Mouse (Mus musculus): ENCODE data around the gene Gstp3. TPM values are rescaled to one million over a fixed set of nuclear protein-coding genes. Genes with fewer than 3 reads are reported as not detected.

Gstp3 gene
- polyA plus RNA-seq, 1 experiment from 2014 or later, result 0.41 TPM

DNA sequence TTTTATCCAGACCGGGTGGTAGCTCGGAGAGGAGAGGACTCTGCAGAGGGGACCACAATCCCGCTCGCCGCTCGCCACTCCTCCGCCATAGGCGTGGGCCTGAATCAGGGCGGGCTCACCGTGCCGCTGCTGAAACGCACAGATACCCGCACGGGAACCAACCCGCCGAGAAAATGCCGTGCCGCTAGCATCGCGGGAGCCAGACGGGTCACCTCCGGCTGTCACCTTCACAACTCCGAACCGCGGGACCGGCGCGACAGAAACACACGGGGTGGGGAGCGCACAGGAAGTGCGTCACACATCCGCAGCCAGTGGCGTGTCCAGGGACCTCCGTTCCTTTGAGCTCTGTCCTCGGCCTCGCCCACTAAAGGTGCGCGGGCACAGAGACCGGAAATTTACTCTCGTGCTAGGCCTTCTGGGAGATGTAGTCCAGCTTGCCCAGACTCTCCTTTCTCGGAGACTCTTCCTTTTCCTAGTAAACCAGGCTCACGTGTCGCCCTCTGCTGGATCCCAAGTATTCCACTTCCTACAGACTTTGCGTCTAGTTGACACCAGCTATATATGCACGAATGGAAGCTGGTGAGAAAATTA lies 46.8 kb downstream of the Gstp3 start, which contains the start of gene Ndufv1:
Ndufv1 (minus strand) TSS at position 375 of the 591 bp plus-strand sequence.
- Histone ChIP-seq H3K4me2 (replicated peaks) (peak within 1 kb of the TSS; percentile 67), H3K27ac (replicated peaks) (peak within 1 kb of the TSS; percentile 65), H3K9me3 (replicated peaks) (no peaks in the 10 kb centered on the region), H3K4me3 (replicated peaks) (peak within 1 kb of the TSS; percentile 95), H3K4me1 (peaks cover 16% of the 10 kb centered on the region), H3K36me3 (peaks cover 29% of the 10 kb centered on the region), H3K9ac (peak within 1 kb of the TSS; percentile 83), H3K27me3 (no peaks in the 10 kb centered on the region)
- peak; percentile 99 for ATAC-seq (ENCODE audit: insufficient number of reproducible peaks, low FRiP score, low TSS enrichment, low read depth)
- under 1% methylated on average over 45 of the region's 45 CpGs for WGBS

- Histone ChIP-seq H3K27ac (replicated peaks) (no peak overlapping the region), H3K4me1 (peaks cover 16% of the 10 kb centered on the region), H3K36me3 (peaks cover 44% of the 10 kb centered on the region), H3K27me3 (no peaks in the 10 kb centered on the region), H3K4me3 (replicated peaks) (no peak overlapping the region), H3K9me3 (replicated peaks) (no peaks in the 10 kb centered on the region), H3K9ac (no peak overlapping the region), H3K4me2 (replicated peaks) (no peak overlapping the region)
- ATAC-seq (ENCODE audit: insufficient number of reproducible peaks, low FRiP score, low TSS enrichment, low read depth), result no peak
- 93% methylated on average over 5 of the region's 5 CpGs for WGBS
Measured at GRCm38 (mm10) chr19:4011086-4011485, 48.3 kb downstream of the Gstp3 start.

Other genes starting within 250 kb of the Gstp3 start
- gene Chka, start 207.8 kb downstream of the Gstp3 start, polyA plus RNA-seq (2015; fragmentation: Nextera tagmentation; extraction: Ambion mirVana), result 38.2 and 44.3 TPM in 2 replicates
- 57.5 and 64.3 TPM in 2 replicates for gene Tcirg1, start 152.4 kb downstream of the Gstp3 start, polyA plus RNA-seq (2015; fragmentation: Nextera tagmentation; extraction: Ambion mirVana)
- 255 and 269 TPM in 2 replicates for gene Ndufs8, start 146.8 kb downstream of the Gstp3 start, polyA plus RNA-seq (2015; fragmentation: Nextera tagmentation; extraction: Ambion mirVana)
- 4.8 and 4.9 TPM in 2 replicates for gene Aldh3b1, start 129.8 kb downstream of the Gstp3 start, polyA plus RNA-seq (2015; fragmentation: Nextera tagmentation; extraction: Ambion mirVana)
- 27.7 and 30.0 TPM in 2 replicates for gene Unc93b1, start 124.4 kb downstream of the Gstp3 start, polyA plus RNA-seq (2015; fragmentation: Nextera tagmentation; extraction: Ambion mirVana)
- gene Aldh3b3, start 100.9 kb downstream of the Gstp3 start, polyA plus RNA-seq (2015; fragmentation: Nextera tagmentation; extraction: Ambion mirVana), result 2.8 and 3.2 TPM in 2 replicates
- gene Aldh3b2, start 87.2 kb downstream of the Gstp3 start, polyA plus RNA-seq (2015; fragmentation: Nextera tagmentation; extraction: Ambion mirVana), result 22.8 and 25.3 TPM in 2 replicates
- gene Acy3, start 73.0 kb downstream of the Gstp3 start, polyA plus RNA-seq (2015; fragmentation: Nextera tagmentation; extraction: Ambion mirVana), result 5.5 and 6.0 TPM in 2 replicates
- gene Tbx10, start 66.8 kb downstream of the Gstp3 start, polyA plus RNA-seq (2015; fragmentation: Nextera tagmentation; extraction: Ambion mirVana), result not detected in 2 replicates
- gene Nudt8, start 59.0 kb downstream of the Gstp3 start, polyA plus RNA-seq (2015; fragmentation: Nextera tagmentation; extraction: Ambion mirVana), result 31.0 and 35.8 TPM in 2 replicates
- gene Gm49405, start 58.9 kb downstream of the Gstp3 start, polyA plus RNA-seq (2015; fragmentation: Nextera tagmentation; extraction: Ambion mirVana), result 3.9 and 4.7 TPM in 2 replicates
- 5.4 and 5.6 TPM in 2 replicates for gene Doc2g, start 56.3 kb downstream of the Gstp3 start, polyA plus RNA-seq (2015; fragmentation: Nextera tagmentation; extraction: Ambion mirVana)
- gene Ndufv1, start 46.8 kb downstream of the Gstp3 start, polyA plus RNA-seq (2015; fragmentation: Nextera tagmentation; extraction: Ambion mirVana), result 190 and 202 TPM in 2 replicates
- 511 and 558 TPM in 2 replicates for gene Gstp1, start 21.6 kb downstream of the Gstp3 start, polyA plus RNA-seq (2015; fragmentation: Nextera tagmentation; extraction: Ambion mirVana)
- 3.4 and 3.7 TPM in 2 replicates for gene Gstp2, start 13.5 kb downstream of the Gstp3 start, polyA plus RNA-seq (2015; fragmentation: Nextera tagmentation; extraction: Ambion mirVana)
- not detected in 2 replicates for gene Cabp2, start 22.0 kb upstream of the Gstp3 start, polyA plus RNA-seq (2015; fragmentation: Nextera tagmentation; extraction: Ambion mirVana)
- gene Cdk2ap2, start 37.6 kb upstream of the Gstp3 start, polyA plus RNA-seq (2015; fragmentation: Nextera tagmentation; extraction: Ambion mirVana), result 84.6 and 92.8 TPM in 2 replicates
- 9.7 and 10.8 TPM in 2 replicates for gene Pitpnm1, start 40.4 kb upstream of the Gstp3 start, polyA plus RNA-seq (2015; fragmentation: Nextera tagmentation; extraction: Ambion mirVana)
- gene Aip, start 66.3 kb upstream of the Gstp3 start, polyA plus RNA-seq (2015; fragmentation: Nextera tagmentation; extraction: Ambion mirVana), result 98.5 and 100 TPM in 2 replicates
- gene Gpr152, start 80.2 kb upstream of the Gstp3 start, polyA plus RNA-seq (2015; fragmentation: Nextera tagmentation; extraction: Ambion mirVana), result not detected in 2 replicates
- 0.31 and 0.37 TPM in 2 replicates for gene Cabp4, start 84.5 kb upstream of the Gstp3 start, polyA plus RNA-seq (2015; fragmentation: Nextera tagmentation; extraction: Ambion mirVana)
- 159 and 178 TPM in 2 replicates for gene Coro1b, start 89.0 kb upstream of the Gstp3 start, polyA plus RNA-seq (2015; fragmentation: Nextera tagmentation; extraction: Ambion mirVana)
- 4.8 and 6.2 TPM in 2 replicates for gene Ptprcap, start 94.0 kb upstream of the Gstp3 start, polyA plus RNA-seq (2015; fragmentation: Nextera tagmentation; extraction: Ambion mirVana)
- gene Rps6kb2, start 103.8 kb upstream of the Gstp3 start, polyA plus RNA-seq (2015; fragmentation: Nextera tagmentation; extraction: Ambion mirVana), result 66.2 and 70.4 TPM in 2 replicates
- 3.4 and 5.4 TPM in 2 replicates for gene Carns1, start 115.9 kb upstream of the Gstp3 start, polyA plus RNA-seq (2015; fragmentation: Nextera tagmentation; extraction: Ambion mirVana)
- 3.6 and 5.1 TPM in 2 replicates for gene Tbc1d10c, start 131.7 kb upstream of the Gstp3 start, polyA plus RNA-seq (2015; fragmentation: Nextera tagmentation; extraction: Ambion mirVana)
- 745 and 794 TPM in 2 replicates for gene Ppp1ca, start 132.5 kb upstream of the Gstp3 start, polyA plus RNA-seq (2015; fragmentation: Nextera tagmentation; extraction: Ambion mirVana)
- gene Rad9a, start 142.1 kb upstream of the Gstp3 start, polyA plus RNA-seq (2015; fragmentation: Nextera tagmentation; extraction: Ambion mirVana), result 33.6 and 35.0 TPM in 2 replicates
- 10.1 and 10.2 TPM in 2 replicates for gene Clcf1, start 154.7 kb upstream of the Gstp3 start, polyA plus RNA-seq (2015; fragmentation: Nextera tagmentation; extraction: Ambion mirVana)
- gene AC109138.7, start 154.8 kb upstream of the Gstp3 start, polyA plus RNA-seq (2015; fragmentation: Nextera tagmentation; extraction: Ambion mirVana), result not detected in 2 replicates
- gene Pold4, start 172.3 kb upstream of the Gstp3 start, polyA plus RNA-seq (2015; fragmentation: Nextera tagmentation; extraction: Ambion mirVana), result 33.5 and 34.0 TPM in 2 replicates
- 27.5 and 34.4 TPM in 2 replicates for gene Ssh3, start 209.6 kb upstream of the Gstp3 start, polyA plus RNA-seq (2015; fragmentation: Nextera tagmentation; extraction: Ambion mirVana)
- 13.0 and 13.7 TPM in 2 replicates for gene Ankrd13d, start 223.6 kb upstream of the Gstp3 start, polyA plus RNA-seq (2015; fragmentation: Nextera tagmentation; extraction: Ambion mirVana)
- gene Grk2, start 246.7 kb upstream of the Gstp3 start, polyA plus RNA-seq (2015; fragmentation: Nextera tagmentation; extraction: Ambion mirVana), result 20.1 and 24.4 TPM in 2 replicates